Mouse (Mus musculus) limb, embryonic 15.5 days (tissue): ENCODE measurements around the gene Gm20917. TPM values are rescaled to one million over a fixed set of nuclear protein-coding genes. Genes with fewer than 3 reads are reported as not detected.
"Not testable (repeated sequence)": the region's sequence is repeated elsewhere in the genome, so short reads cannot be mapped to it uniquely, and the experiment has no call there.

Experiments used
- ATAC-seq: fragments of 200-750 bp; cut with Nextera tagmentation; 2 replicates; pipeline ENCODE4 v1.8.0; 2017; ENCODE audit warnings: low read depth, moderate TSS enrichment; ENCODE audit not compliant: insufficient number of reproducible peaks, low FRiP score, low TSS enrichment
- H3K27ac ChIP-seq: fragments of 300-500 bp; sonication (generic); 2 replicates; pipeline ENCODE4 v1.5.1; 2015; ENCODE audit warnings: moderate library complexity, mild to moderate bottlenecking, inconsistent platforms
- H3K27me3 ChIP-seq: fragments of 300-500 bp; sonication (generic); 2 replicates; pipeline ENCODE4 v1.6.1; 2015; ENCODE audit warnings: inconsistent platforms
- H3K36me3 ChIP-seq: fragments of 300-500 bp; sonication (generic); 2 replicates; pipeline ENCODE4 v1.6.1; 2015; ENCODE audit warnings: inconsistent platforms
- H3K4me1 ChIP-seq: fragments of 300-500 bp; sonication (generic); 2 replicates; pipeline ENCODE4 v1.6.1; 2015; ENCODE audit warnings: inconsistent platforms
- H3K4me2 ChIP-seq: fragments of 300-500 bp; sonication (generic); 2 replicates; pipeline ENCODE4 v1.6.1; 2015; ENCODE audit warnings: mild to moderate bottlenecking, inconsistent platforms
- H3K4me3 ChIP-seq: fragments of 300-500 bp; sonication (generic); 2 replicates; pipeline ENCODE4 v1.5.1; 2015; ENCODE audit warnings: mild to moderate bottlenecking, inconsistent platforms
- H3K9ac ChIP-seq: fragments of 300-500 bp; sonication (generic); 2 replicates; pipeline ENCODE4 v1.6.1; 2015; ENCODE audit warnings: inconsistent platforms
- H3K9me3 ChIP-seq: fragments of 300-500 bp; sonication (generic); 2 replicates; pipeline ENCODE4 v1.6.1; 2016; ENCODE audit warnings: inconsistent platforms
- WGBS: fragments of 180-500 bp; shearing (Covaris S2); methylation state at CpG from one replicate; pipeline ENCODE4 v1.1.7; 2015; 5-methylcytosine and 5-hydroxymethylcytosine counted together
- polyA plus RNA-seq: library from polyadenylated mRNA; unstranded; fragments of >200 nt; fragmentation: Nextera tagmentation; extraction: Ambion mirVana; gene quantifications from 2 replicates; pipeline ENCODE4 v1.2.1, GENCODE M21; 2015

The Gm20917 gene
- polyA plus RNA-seq: not detected in 2 replicates

- H3K9ac ChIP-seq, H3K4me2 ChIP-seq, H3K4me3 ChIP-seq, H3K27ac ChIP-seq, H3K36me3 ChIP-seq, ATAC-seq, H3K27me3 ChIP-seq, H3K9me3 ChIP-seq, H3K4me1 ChIP-seq: not testable (repeated sequence)
- no CpG with 5 or more reads among the region's 4 CpGs for WGBS
Measured at GRCm38 (mm10) chrY:79151022-79151421, at the start of gene Gm20917. TSS of gene Gm20917 (minus strand) at chrY:79151122.

Other genes with a start within 250 kb of the Gm20917 start
- not detected in 2 replicates for gene Gm20916, start 168.4 kb upstream of the Gm20917 start, polyA plus RNA-seq